Mouse (Mus musculus): ENCODE results near the gene Taf4. TPM values are rescaled to one million over a fixed set of nuclear protein-coding genes. Genes with fewer than 3 reads are reported as not detected.

The Taf4 gene
- polyA plus RNA-seq, 1 experiment = 6.9 TPM

DNA sequence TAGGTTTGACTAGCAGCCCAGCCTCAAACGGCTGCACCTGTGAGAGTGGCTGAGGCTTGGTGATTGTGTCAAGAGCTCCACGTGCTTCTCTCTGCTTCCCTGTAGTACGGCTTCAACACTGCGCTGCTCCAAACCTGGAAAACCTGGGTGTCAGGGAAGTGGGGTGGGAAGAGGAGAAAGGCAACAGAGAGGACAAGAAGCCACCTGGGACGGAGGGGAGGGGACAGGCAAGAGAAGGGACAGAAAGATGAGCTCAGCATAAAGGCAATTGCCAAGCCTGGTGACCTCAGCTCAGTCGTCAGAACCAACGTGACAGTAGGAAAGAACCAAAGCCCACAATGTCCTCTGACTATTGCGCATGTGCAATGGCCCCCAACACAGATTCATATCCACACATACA is 44.5 kb upstream of the Taf4 start:
- TF ChIP-seq USF1 (IDR thresholded peaks at IDR 0.05; ENCODE audit: low read depth) = no peak
- no peak for TF ChIP-seq MAX (IDR thresholded peaks at IDR 0.05)
- TF ChIP-seq MYOD1 (IDR thresholded peaks at IDR 0.05; ENCODE audit: control insufficient read depth, insufficient read length, low read depth) = no peak
- TF ChIP-seq MYOG (IDR thresholded peaks at IDR 0.05; ENCODE audit: control insufficient read depth, extremely low read depth, insufficient read length) = no peak
- TF ChIP-seq CEBPB (IDR thresholded peaks at IDR 0.05; ENCODE audit: low read depth) = no peak
- no peak for TF ChIP-seq CTCF (IDR thresholded peaks at IDR 0.05; ENCODE audit: control insufficient read depth, insufficient read depth, insufficient read length)
- TF ChIP-seq FOSL1 (IDR thresholded peaks at IDR 0.05; ENCODE audit: insufficient read depth, low read length, poor library complexity, severe bottlenecking) = no peak
- no peak overlapping the region for H3ac ChIP-seq (ENCODE audit: control insufficient read depth, insufficient read length, low read depth)
- peaks cover 11% of the 10 kb centered on the region for H3K79me2 ChIP-seq (ENCODE audit: control insufficient read depth, insufficient read depth)
- peaks cover 6% of the 10 kb centered on the region for H3K79me3 ChIP-seq (ENCODE audit: low read depth)
- peaks cover 39% of the 10 kb centered on the region for H3K27me3 ChIP-seq (ENCODE audit: control insufficient read depth, insufficient read depth, insufficient read length)
- H3K36me3 ChIP-seq (ENCODE audit: control insufficient read depth, insufficient read depth) = no peaks in the 10 kb centered on the region
- no peak overlapping the region for H3K4me3 ChIP-seq (ENCODE audit: insufficient read depth, poor library complexity, severe bottlenecking)

DNA sequence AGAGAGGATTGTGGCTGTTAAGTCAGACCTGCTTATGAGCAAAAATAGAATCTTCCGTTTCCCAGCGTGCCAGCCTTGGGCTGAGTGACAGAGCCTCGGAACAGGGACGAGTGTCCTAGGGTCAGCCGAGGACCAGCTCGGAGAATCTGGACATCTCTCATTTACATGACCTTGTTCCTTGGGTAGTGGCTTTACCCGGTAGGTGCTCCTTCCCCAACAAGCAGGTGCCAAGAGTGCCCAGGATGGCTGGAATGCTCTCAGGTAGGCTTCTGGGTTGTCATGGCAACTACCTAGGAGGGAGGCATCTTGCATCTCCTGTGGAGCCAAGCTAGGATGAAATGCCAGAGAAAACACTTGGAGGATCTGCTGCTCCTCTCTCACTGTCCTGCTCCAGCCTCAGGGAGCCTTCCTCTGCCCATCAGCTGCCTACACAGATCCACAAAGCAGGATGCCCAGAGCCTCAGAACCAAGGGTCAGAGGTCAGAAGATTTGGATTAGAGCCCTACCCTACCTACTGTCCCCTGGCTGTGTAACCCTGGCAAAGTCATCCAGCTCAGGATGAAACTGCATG is 43.7 kb upstream of the Taf4 start:
- Histone ChIP-seq H3K79me2 (ENCODE audit: control insufficient read depth, insufficient read depth) (peaks cover 3% of the 10 kb centered on the region), H3K36me3 (ENCODE audit: control insufficient read depth, insufficient read depth) (no peaks in the 10 kb centered on the region), H3ac (ENCODE audit: control insufficient read depth, insufficient read length, low read depth) (no peak overlapping the region), H3K4me3 (ENCODE audit: insufficient read depth, poor library complexity, severe bottlenecking) (no peak overlapping the region), H3K27me3 (ENCODE audit: control insufficient read depth, insufficient read depth, insufficient read length) (peaks cover 44% of the 10 kb centered on the region), H3K79me3 (ENCODE audit: low read depth) (no peaks in the 10 kb centered on the region)
- TF ChIP-seq CTCF (IDR thresholded peaks at IDR 0.05; ENCODE audit: control insufficient read depth, insufficient read depth, insufficient read length) (no peak), MYOG (IDR thresholded peaks at IDR 0.05; ENCODE audit: control insufficient read depth, extremely low read depth, insufficient read length) (no peak)

GRCm38 (mm10) chr2:180018573-180018972 is 42.1 kb upstream of the Taf4 start:
- Histone ChIP-seq H3K4me3 (ENCODE audit: insufficient read depth, poor library complexity, severe bottlenecking) (no peak overlapping the region), H3K27me3 (ENCODE audit: control insufficient read depth, insufficient read depth, insufficient read length) (peaks cover 44% of the 10 kb centered on the region)
- TF ChIP-seq MYOG (IDR thresholded peaks at IDR 0.05; ENCODE audit: control insufficient read depth, extremely low read depth, insufficient read length) (no peak), MYOD1 (IDR thresholded peaks at IDR 0.05; ENCODE audit: control insufficient read depth, insufficient read length, low read depth) (no peak), CTCF (IDR thresholded peaks at IDR 0.05; ENCODE audit: control insufficient read depth, insufficient read depth, insufficient read length) (no peak), MAX (IDR thresholded peaks at IDR 0.05) (no peak), USF1 (IDR thresholded peaks at IDR 0.05; ENCODE audit: low read depth) (no peak), FOSL1 (IDR thresholded peaks at IDR 0.05; ENCODE audit: insufficient read depth, low read length, poor library complexity, severe bottlenecking) (no peak), CEBPB (IDR thresholded peaks at IDR 0.05; ENCODE audit: low read depth) (no peak)

GRCm38 (mm10) chr2:180017632-180018031 is 41.2 kb upstream of the Taf4 start:
- Histone ChIP-seq H3K79me3 (ENCODE audit: low read depth) (no peaks in the 10 kb centered on the region), H3ac (ENCODE audit: control insufficient read depth, insufficient read length, low read depth) (no peak overlapping the region), H3K27me3 (ENCODE audit: control insufficient read depth, insufficient read depth, insufficient read length) (peaks cover 44% of the 10 kb centered on the region), H3K36me3 (ENCODE audit: control insufficient read depth, insufficient read depth) (no peaks in the 10 kb centered on the region), H3K4me3 (ENCODE audit: insufficient read depth, poor library complexity, severe bottlenecking) (no peak overlapping the region), H3K79me2 (ENCODE audit: control insufficient read depth, insufficient read depth) (no peaks in the 10 kb centered on the region)
- TF ChIP-seq CEBPB (IDR thresholded peaks at IDR 0.05; ENCODE audit: low read depth) (no peak), MAX (IDR thresholded peaks at IDR 0.05) (no peak), CTCF (IDR thresholded peaks at IDR 0.05; ENCODE audit: control insufficient read depth, insufficient read depth, insufficient read length) (no peak), MYOD1 (IDR thresholded peaks at IDR 0.05; ENCODE audit: control insufficient read depth, insufficient read length, low read depth) (no peak), USF1 (IDR thresholded peaks at IDR 0.05; ENCODE audit: low read depth) (no peak), FOSL1 (IDR thresholded peaks at IDR 0.05; ENCODE audit: insufficient read depth, low read length, poor library complexity, severe bottlenecking) (no peak), MYOG (IDR thresholded peaks at IDR 0.05; ENCODE audit: control insufficient read depth, extremely low read depth, insufficient read length) (no peak)

More at GRCm38 (mm10) chr2:180018573-180018972, 42.1 kb upstream of the Taf4 start:
- Histone ChIP-seq H3K36me3 (ENCODE audit: control insufficient read depth, insufficient read depth) (no peaks in the 10 kb centered on the region), H3K79me2 (ENCODE audit: control insufficient read depth, insufficient read depth) (no peaks in the 10 kb centered on the region), H3K79me3 (ENCODE audit: low read depth) (no peaks in the 10 kb centered on the region), H3ac (ENCODE audit: control insufficient read depth, insufficient read length, low read depth) (no peak overlapping the region)

DNA sequence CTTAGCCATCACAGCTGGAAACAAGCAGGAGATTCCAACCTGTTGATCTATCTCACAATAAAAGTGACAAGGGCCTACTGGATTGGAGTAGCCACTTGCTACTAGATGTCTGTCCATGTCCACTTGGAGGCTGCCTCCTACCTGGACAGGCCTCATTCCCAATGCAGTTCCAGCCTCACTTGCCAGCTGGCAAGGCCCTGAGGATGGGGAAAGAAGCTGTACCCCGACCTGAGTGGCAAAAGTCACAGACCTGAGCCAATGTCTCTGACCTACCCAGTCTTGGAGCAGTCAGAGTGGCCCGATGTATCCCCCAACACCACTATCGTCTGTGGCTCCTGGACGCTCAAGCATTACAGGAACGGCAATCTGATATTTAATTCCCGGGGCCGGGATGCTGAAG is 37.2 kb upstream of the Taf4 start:
- no peak overlapping the region for H3ac ChIP-seq (ENCODE audit: control insufficient read depth, insufficient read length, low read depth)
- no peaks in the 10 kb centered on the region for H3K79me2 ChIP-seq (ENCODE audit: control insufficient read depth, insufficient read depth)
- no peaks in the 10 kb centered on the region for H3K79me3 ChIP-seq (ENCODE audit: low read depth)
- H3K4me3 ChIP-seq (ENCODE audit: insufficient read depth, poor library complexity, severe bottlenecking) = no peak overlapping the region
- H3K36me3 ChIP-seq (ENCODE audit: control insufficient read depth, insufficient read depth) = no peaks in the 10 kb centered on the region
- H3K27me3 ChIP-seq (ENCODE audit: control insufficient read depth, insufficient read depth, insufficient read length) = peaks cover 12% of the 10 kb centered on the region
- no peak for TF ChIP-seq CEBPB (IDR thresholded peaks at IDR 0.05; ENCODE audit: low read depth)
- TF ChIP-seq USF1 (IDR thresholded peaks at IDR 0.05; ENCODE audit: low read depth) = no peak

DNA sequence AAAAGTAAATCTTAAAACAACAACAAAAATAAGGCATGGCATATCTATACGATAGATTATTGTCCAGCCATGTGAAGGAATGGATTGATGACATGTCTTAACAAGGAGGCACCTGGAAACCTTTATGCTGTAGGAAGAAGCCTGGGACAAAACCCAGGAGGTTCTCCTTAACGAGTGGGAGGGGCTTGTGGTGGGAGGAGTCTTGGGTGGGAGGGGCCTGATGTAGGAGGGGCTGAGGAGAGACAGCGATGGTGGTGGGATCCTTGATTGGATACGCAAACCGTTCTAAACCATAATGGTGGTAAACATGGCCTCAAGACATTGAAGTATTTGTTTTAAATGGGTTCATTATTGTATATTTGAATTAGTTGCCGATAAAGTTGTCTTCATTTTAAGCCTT is 34.9 kb upstream of the Taf4 start:
- H3ac ChIP-seq (ENCODE audit: control insufficient read depth, insufficient read length, low read depth) = no peak overlapping the region
- peaks cover 10% of the 10 kb centered on the region for H3K27me3 ChIP-seq (ENCODE audit: control insufficient read depth, insufficient read depth, insufficient read length)
- H3K4me3 ChIP-seq (ENCODE audit: insufficient read depth, poor library complexity, severe bottlenecking) = no peak overlapping the region
- H3K36me3 ChIP-seq (ENCODE audit: control insufficient read depth, insufficient read depth) = no peaks in the 10 kb centered on the region
- H3K79me2 ChIP-seq (ENCODE audit: control insufficient read depth, insufficient read depth) = no peaks in the 10 kb centered on the region
- H3K79me3 ChIP-seq (ENCODE audit: low read depth) = no peaks in the 10 kb centered on the region
- TF ChIP-seq MYOG (IDR thresholded peaks at IDR 0.05; ENCODE audit: control insufficient read depth, extremely low read depth, insufficient read length) (no peak), USF1 (IDR thresholded peaks at IDR 0.05; ENCODE audit: low read depth) (no peak), MAX (IDR thresholded peaks at IDR 0.05) (no peak), CTCF (IDR thresholded peaks at IDR 0.05; ENCODE audit: control insufficient read depth, insufficient read depth, insufficient read length) (no peak), MYOD1 (IDR thresholded peaks at IDR 0.05; ENCODE audit: control insufficient read depth, insufficient read length, low read depth) (no peak), CEBPB (IDR thresholded peaks at IDR 0.05; ENCODE audit: low read depth) (no peak), FOSL1 (IDR thresholded peaks at IDR 0.05; ENCODE audit: insufficient read depth, low read length, poor library complexity, severe bottlenecking) (no peak)
